Mouse (Mus musculus) MEL (cell line): ENCODE data around the gene Htr6. TPM values are rescaled to one million over a fixed set of nuclear protein-coding genes. Genes with fewer than 3 reads are reported as not detected.

ENCODE experiments used
- DNase-seq: peaks from one replicate; pipeline ENCODE4 v3.0.0; 2011; ENCODE audit warnings: low read depth, low spot score
- H3K27ac ChIP-seq: 2 replicates; pipeline ENCODE4 v1.5.1; 2012; ENCODE audit warnings: low read depth, mild to moderate bottlenecking, control low read depth, low read length, moderate library complexity; ENCODE audit not compliant: control insufficient read depth
- H3K27me3 ChIP-seq, 2 experiments: fragments of 150-350 bp in 1 of 2; sonication (generic) in 1 of 2; 2 replicates each; pipeline ENCODE4 v1.6.1; 2012; ENCODE audit warnings: low read length in 2 of 2, mild to moderate bottlenecking in 2 of 2, improper control_type of control experiment in 1 of 2, moderate library complexity in 1 of 2; ENCODE audit not compliant: insufficient read depth in 2 of 2, control insufficient read depth in 1 of 2
- H3K36me3 ChIP-seq, 2 experiments: 2 replicates each; pipeline ENCODE4 v1.6.1; 2012 to 2014; ENCODE audit warnings: low read length in 2 of 2, improper control_type of control experiment in 1 of 2, inconsistent platforms in 1 of 2, mild to moderate bottlenecking in 1 of 2; ENCODE audit not compliant: insufficient read depth in 2 of 2, control insufficient read depth in 1 of 2
- H3K4me1 ChIP-seq, 2 experiments: fragments of 150-350 bp in 1 of 2; sonication (generic) in 1 of 2; 2 replicates each; pipeline ENCODE4 v1.6.1; 2012; ENCODE audit warnings: low read length in 2 of 2, improper control_type of control experiment in 1 of 2, mild to moderate bottlenecking in 1 of 2; ENCODE audit not compliant: insufficient read depth in 2 of 2, control insufficient read depth in 1 of 2
- H3K4me3 ChIP-seq, 2 experiments: fragments of 150-350 bp in 1 of 2; sonication (generic) in 1 of 2; 2 replicates each; pipeline ENCODE4 v1.5.1; 2012; ENCODE audit warnings: low read depth in 2 of 2, low read length in 2 of 2, mild to moderate bottlenecking in 2 of 2, moderate library complexity in 2 of 2, control low read depth in 1 of 2, improper control_type of control experiment in 1 of 2; ENCODE audit not compliant: control insufficient read depth in 1 of 2, insufficient read depth in 1 of 2
- H3K79me2 ChIP-seq: 2 replicates; pipeline ENCODE4 v1.6.1; 2012; ENCODE audit warnings: mild to moderate bottlenecking, low read length, moderate library complexity; ENCODE audit not compliant: control insufficient read depth, poor library complexity, insufficient read depth
- H3K9ac ChIP-seq: 2 replicates; pipeline ENCODE4 v1.6.1; 2012; ENCODE audit warnings: low read depth, mild to moderate bottlenecking, control low read depth, low read length, moderate library complexity; ENCODE audit not compliant: control insufficient read depth, poor library complexity, severe bottlenecking
- H3K9me3 ChIP-seq: fragments of 150-350 bp; sonication (generic); replicated peaks from 2 replicates; pipeline ENCODE4 v1.6.1; 2012; ENCODE audit warnings: mild to moderate bottlenecking, low read length, improper control_type of control experiment, moderate library complexity; ENCODE audit not compliant: insufficient read depth
- CHD1 ChIP-seq: IDR thresholded peaks from 2 replicates; pipeline ENCODE4 v1.6.1; 2012; ENCODE audit warnings: low read depth, mild to moderate bottlenecking, inconsistent platforms, low read length, improper control_type of control experiment
- CHD2 ChIP-seq: IDR thresholded peaks from 2 replicates; pipeline ENCODE4 v1.6.1; 2011; ENCODE audit warnings: low read length, improper control_type of control experiment
- CTCF ChIP-seq, 3 experiments: IDR thresholded peaks in 2 of 3; conservative IDR thresholded peaks in 1 of 3; 2 replicates each; pipeline ENCODE4 v1.5.1; 2011 to 2012; ENCODE audit warnings: low read length in 3 of 3, low read depth in 2 of 3, mild to moderate bottlenecking in 2 of 3, improper control_type of control experiment in 1 of 3, inconsistent platforms in 1 of 3, mixed read lengths in 1 of 3, moderate library complexity in 1 of 3; ENCODE audit not compliant: control insufficient read depth in 1 of 3, insufficient read depth in 1 of 3, poor library complexity in 1 of 3, severe bottlenecking in 1 of 3
- E2F4 ChIP-seq: IDR thresholded peaks from 2 replicates; pipeline ENCODE4 v1.6.1; 2011; ENCODE audit warnings: low read depth, low read length, improper control_type of control experiment, borderline replicate concordance
- EP300 ChIP-seq, 2 experiments: IDR thresholded peaks; 2 replicates each; pipeline ENCODE4 v1.6.1; 2011; ENCODE audit warnings: improper control_type of control experiment in 2 of 2, low read length in 2 of 2, low read depth in 1 of 2, mild to moderate bottlenecking in 1 of 2
- GABPA ChIP-seq: IDR thresholded peaks from 2 replicates; pipeline ENCODE4 v1.6.1; 2012; ENCODE audit warnings: low read depth, mild to moderate bottlenecking, inconsistent platforms, low read length, improper control_type of control experiment, moderate library complexity
- KAT2A ChIP-seq: conservative IDR thresholded peaks from 2 replicates; pipeline ENCODE4 v1.6.1; 2012; ENCODE audit warnings: low read depth, low read length, improper control_type of control experiment, inconsistent platforms
- MAX ChIP-seq: IDR thresholded peaks from 2 replicates; pipeline ENCODE4 v1.6.1; 2011; ENCODE audit warnings: low read length, improper control_type of control experiment
- MAZ ChIP-seq: IDR thresholded peaks from 2 replicates; pipeline ENCODE4 v1.6.1; 2012; ENCODE audit warnings: low read depth, mild to moderate bottlenecking, inconsistent platforms, low read length, improper control_type of control experiment
- MEF2A ChIP-seq: IDR thresholded peaks from 2 replicates; pipeline ENCODE4 v1.6.1; 2014; ENCODE audit warnings: low read depth, mild to moderate bottlenecking, inconsistent platforms, low read length, improper control_type of control experiment; ENCODE audit not compliant: poor library complexity, insufficient replicate concordance, severe bottlenecking; ENCODE audit errors: extremely low read depth
- MXI1 ChIP-seq: IDR thresholded peaks from 2 replicates; pipeline ENCODE4 v1.6.1; 2011; ENCODE audit warnings: mild to moderate bottlenecking, low read depth, low read length, improper control_type of control experiment
- MYB ChIP-seq: IDR thresholded peaks from 2 replicates; pipeline ENCODE4 v1.6.1; 2011; ENCODE audit warnings: mild to moderate bottlenecking, low read depth, low read length, improper control_type of control experiment
- MYC ChIP-seq: IDR thresholded peaks from 2 replicates; pipeline ENCODE4 v1.6.1; 2011; ENCODE audit warnings: low read depth, mild to moderate bottlenecking, low read length, improper control_type of control experiment, moderate library complexity
- POLR2A ChIP-seq, 2 experiments: IDR thresholded peaks; 2 replicates each; pipeline ENCODE4 v1.6.1; 2011 to 2012; ENCODE audit warnings: low read length in 2 of 2, mild to moderate bottlenecking in 2 of 2, control low read depth in 1 of 2, improper control_type of control experiment in 1 of 2, low read depth in 1 of 2, moderate library complexity in 1 of 2; ENCODE audit not compliant: control insufficient read depth in 1 of 2, insufficient read depth in 1 of 2, poor library complexity in 1 of 2
- POLR2AphosphoS2 ChIP-seq: IDR thresholded peaks from 2 replicates; pipeline ENCODE4 v1.6.1; 2011; ENCODE audit warnings: low read length, improper control_type of control experiment
- POLR2AphosphoS5 ChIP-seq: IDR thresholded peaks from 2 replicates; pipeline ENCODE4 v1.6.1; 2012; ENCODE audit warnings: low read depth, borderline replicate concordance, mild to moderate bottlenecking, inconsistent platforms, low read length, moderate library complexity, mixed read lengths
- RCOR1 ChIP-seq: IDR thresholded peaks from 2 replicates; pipeline ENCODE4 v1.6.1; 2012; ENCODE audit warnings: low read depth, mild to moderate bottlenecking, inconsistent platforms, low read length, improper control_type of control experiment
- SIN3A ChIP-seq: IDR thresholded peaks from 2 replicates; pipeline ENCODE4 v1.6.1; 2012; ENCODE audit warnings: low read length, improper control_type of control experiment, inconsistent platforms
- SMC3 ChIP-seq: IDR thresholded peaks from 2 replicates; pipeline ENCODE4 v1.6.1; 2011; ENCODE audit warnings: low read depth, low read length, improper control_type of control experiment
- TAL1 ChIP-seq: IDR thresholded peaks from 2 replicates; pipeline ENCODE4 v1.6.1; 2012; ENCODE audit warnings: mild to moderate bottlenecking, inconsistent platforms, low read length, moderate library complexity, mixed read lengths
- UBTF ChIP-seq: IDR thresholded peaks from 2 replicates; pipeline ENCODE4 v1.6.1; 2012; ENCODE audit warnings: low read depth, mild to moderate bottlenecking, inconsistent platforms, low read length, improper control_type of control experiment, moderate library complexity, borderline replicate concordance; ENCODE audit not compliant: insufficient read depth
- USF1 ChIP-seq: IDR thresholded peaks from 2 replicates; pipeline ENCODE4 v1.6.1; 2014; ENCODE audit warnings: low read depth, mild to moderate bottlenecking, inconsistent platforms, low read length, improper control_type of control experiment, moderate library complexity
- USF2 ChIP-seq, 2 experiments: IDR thresholded peaks; 2 replicates each; pipeline ENCODE4 v1.6.1; 2011 to 2012; ENCODE audit warnings: improper control_type of control experiment in 2 of 2, low read length in 2 of 2, borderline replicate concordance in 1 of 2, inconsistent platforms in 1 of 2, low read depth in 1 of 2, mild to moderate bottlenecking in 1 of 2; ENCODE audit not compliant: insufficient read depth in 1 of 2
- ZC3H11A ChIP-seq: IDR thresholded peaks from 2 replicates; pipeline ENCODE4 v1.6.1; 2012; ENCODE audit warnings: low read depth, mild to moderate bottlenecking, inconsistent platforms, low read length, improper control_type of control experiment
- ZMIZ1 ChIP-seq: IDR thresholded peaks from 2 replicates; pipeline ENCODE4 v1.6.1; 2012; ENCODE audit warnings: low read depth, mild to moderate bottlenecking, inconsistent platforms, low read length, improper control_type of control experiment, moderate library complexity
- ZNF384 ChIP-seq: IDR thresholded peaks from 2 replicates; pipeline ENCODE4 v1.6.1; 2012; ENCODE audit warnings: low read depth, mild to moderate bottlenecking, inconsistent platforms, low read length, improper control_type of control experiment
- polyA plus RNA-seq, 2 experiments: library from polyadenylated mRNA; stranded (reverse) in 1 of 2; unstranded in 1 of 2; fragments of >175 nt in 1 of 2; fragments of >200 nt in 1 of 2; gene quantifications; 2 replicates each; pipeline versions ENCODE4 v1.2.1 to v1.2.4; 2012; ENCODE audit warnings: low replicate concordance in 2 of 2, low read depth in 1 of 2; ENCODE audit not compliant: insufficient read length in 2 of 2, insufficient read depth in 1 of 2, missing spikeins in 1 of 2
- total RNA-seq: library from RNA; depleted of rRNA; stranded (reverse); fragments of 300-350 nt; gene quantifications from 2 replicates; pipeline ENCODE4 v1.2.3, GENCODE M21; 2012

Gene Htr6
- total and polyA plus RNA-seq, 3 experiments, result 0.08 TPM; not detected in 2

- TF ChIP-seq MAX, result no peak
- no peak for TF ChIP-seq MEF2A
- TF ChIP-seq RCOR1, result no peak
- no peak for TF ChIP-seq ZNF384
- no peak for TF ChIP-seq ZMIZ1
- no peak for TF ChIP-seq TAL1
- TF ChIP-seq MXI1, result no peak
- TF ChIP-seq POLR2AphosphoS5, result no peak
- TF ChIP-seq MAZ, result no peak
- TF ChIP-seq EP300 (IDR thresholded peaks at IDR 0.05; ENCODE audit: low read depth in 1 of 2, low read length in 2 of 2), result no peak
- no peak for TF ChIP-seq KAT2A
- no peak for TF ChIP-seq MYC
- TF ChIP-seq SIN3A, result no peak
- no peak for TF ChIP-seq USF2 (IDR thresholded peaks at IDR 0.05; ENCODE audit: borderline replicate concordance in 1 of 2, insufficient read depth in 1 of 2, low read depth in 1 of 2, low read length in 2 of 2)
- no peak for TF ChIP-seq CHD1
These were observed 29.0 kb downstream of the Htr6 start for GRCm38 (mm10) chr4:139046354-139046753.

GRCm38 (mm10) chr4:139044566-139044965 lies 30.8 kb downstream of the Htr6 start:
- Histone ChIP-seq H3K27ac (no peak overlapping the region), H3K4me1 (peaks cover 0 to 3% of the 10 kb centered on the region in 2 experiments; a peak in 2 of 4 replicates), H3K79me2 (no peaks in the 10 kb centered on the region), H3K9me3 (no peaks in the 10 kb centered on the region), H3K36me3 (peaks cover 0 to 2% of the 10 kb centered on the region in 2 experiments; a peak in 1 of 4 replicates), H3K4me3 (no peak overlapping the region), H3K27me3 (no peaks in the 10 kb centered on the region), H3K9ac (no peak overlapping the region)
- TF ChIP-seq SMC3, result no peak
- no peak for TF ChIP-seq POLR2AphosphoS2
- no peak for TF ChIP-seq MXI1
- no peak for TF ChIP-seq GABPA
- TF ChIP-seq KAT2A, result no peak
- no peak for TF ChIP-seq MAX
- no peak for TF ChIP-seq UBTF
- no peak for TF ChIP-seq POLR2A (IDR thresholded peaks at IDR 0.05; ENCODE audit: control insufficient read depth in 1 of 2, insufficient read depth in 1 of 2, low read depth in 1 of 2, low read length in 2 of 2, poor library complexity in 1 of 2)
- no peak for TF ChIP-seq E2F4
- no peak for TF ChIP-seq CHD2
- no peak for TF ChIP-seq ZC3H11A
- TF ChIP-seq CTCF (IDR thresholded peaks at IDR 0.05 in 2 of 3, conservative IDR thresholded peaks at IDR 0.05 in 1 of 3; ENCODE audit: control insufficient read depth in 1 of 3, insufficient read depth in 1 of 3, low read depth in 2 of 3, low read length in 3 of 3, poor library complexity in 1 of 3, severe bottlenecking in 1 of 3), result no peak
- no peak for TF ChIP-seq MEF2A
- TF ChIP-seq MYB, result no peak
- TF ChIP-seq USF1, result no peak
- peak; percentile 13 for DNase-seq

More at GRCm38 (mm10) chr4:139046354-139046753, 29.0 kb downstream of the Htr6 start:
- H3K4me3 ChIP-seq, result no peak overlapping the region
- no peak overlapping the region for H3K9ac ChIP-seq
- no peaks in the 10 kb centered on the region for H3K27me3 ChIP-seq
- H3K36me3 ChIP-seq, result peaks cover 0 to 2% of the 10 kb centered on the region in 2 experiments; a peak in 1 of 4 replicates
- no peaks in the 10 kb centered on the region for H3K9me3 ChIP-seq
- DNase-seq, result no peak
- no peak overlapping the region for H3K27ac ChIP-seq
- H3K4me1 ChIP-seq, result peaks cover 0 to 3% of the 10 kb centered on the region in 2 experiments; a peak in 2 of 4 replicates
- no peaks in the 10 kb centered on the region for H3K79me2 ChIP-seq
